Mouse (Mus musculus) forelimb bud, embryonic 11.5 days (tissue): ENCODE data around the gene Rp9.

Experiments
- DNase-seq: peaks from one replicate; pipeline ENCODE4 v3.0.0-alpha.2; 2012; ENCODE audit warnings: low read depth, low spot score

Rp9 gene

GRCm38 (mm10) chr9:22469643-22470042 lies at the start of gene Rp9:
Rp9 (minus strand) TSS chr9:22469743.
- no peak for DNase-seq

GRCm38 (mm10) chr9:22518394-22519041 lies 49.0 kb upstream of the Rp9 start:
- peak; percentile 44 for DNase-seq

- no peak for DNase-seq
Measured at GRCm38 (mm10) chr9:22515076-22515475, 45.5 kb upstream of the Rp9 start.

- DNase-seq = no peak
Measured at GRCm38 (mm10) chr9:22505574-22505973, 36.0 kb upstream of the Rp9 start.

GRCm38 (mm10) chr9:22503581-22503980 lies 34.0 kb upstream of the Rp9 start:
- DNase-seq = no peak

GRCm38 (mm10) chr9:22502972-22503371 lies 33.4 kb upstream of the Rp9 start:
- DNase-seq = no peak

- no peak for DNase-seq
Measured at GRCm38 (mm10) chr9:22497021-22497767, 27.7 kb upstream of the Rp9 start.

- DNase-seq = no peak
Measured at GRCm38 (mm10) chr9:22495133-22495532, 25.6 kb upstream of the Rp9 start.

GRCm38 (mm10) chr9:22494203-22494807 lies 24.8 kb upstream of the Rp9 start:
- DNase-seq = no peak

- DNase-seq = no peak
Measured at GRCm38 (mm10) chr9:22488963-22489362, 19.4 kb upstream of the Rp9 start.

GRCm38 (mm10) chr9:22486211-22486610 lies 16.7 kb upstream of the Rp9 start:
- no peak for DNase-seq

GRCm38 (mm10) chr9:22484562-22485308 lies 15.2 kb upstream of the Rp9 start:
- no peak for DNase-seq

GRCm38 (mm10) chr9:22483866-22484561 lies 14.5 kb upstream of the Rp9 start:
- no peak for DNase-seq

- DNase-seq = no peak
Measured at GRCm38 (mm10) chr9:22478946-22479345, 9.4 kb upstream of the Rp9 start.

- DNase-seq = peak; percentile 10
Measured at GRCm38 (mm10) chr9:22476265-22476664, 6.7 kb upstream of the Rp9 start.

- peak; percentile 92 for DNase-seq
Measured at GRCm38 (mm10) chr9:22475424-22475868, 5.9 kb upstream of the Rp9 start, which contains the start of gene Bbs9. Bbs9 (plus strand) TSS chr9:22475715.

- no peak for DNase-seq
Measured at GRCm38 (mm10) chr9:22468899-22469259, 664 bp downstream of the Rp9 start.

GRCm38 (mm10) chr9:22468170-22468898 lies 1.2 kb downstream of the Rp9 start:
- peak; percentile 69 for DNase-seq

GRCm38 (mm10) chr9:22467371-22468169 lies 2.0 kb downstream of the Rp9 start:
- peak; percentile 40 for DNase-seq

GRCm38 (mm10) chr9:22466212-22466611 lies 3.3 kb downstream of the Rp9 start:
- no peak for DNase-seq
